8 mouse cellular contexts compared by ENCODE assay signal in genomic region chr15:77882797-77883696, GRCm38 (mm10). TPM values are rescaled to one million over a fixed set of nuclear protein-coding genes. Genes with fewer than 3 reads are reported as not detected.
DNase-seq lines count a peak whose midpoint lies in the region; ATAC-seq and TF ChIP-seq lines count a peak whose summit lies in the region.

No protein-coding gene starts in this region.

- no peaks in the 10 kb centered on the region; the same call in 1 of the 2 replicates for H3K4me1 ChIP-seq in spleen, adult 2 months (ENCODE audit: control insufficient read depth, insufficient read depth, insufficient read length)
- peaks cover 30% of the 10 kb centered on the region for H3K4me1 ChIP-seq in embryonic fibroblast, embryonic 13.5 days (ENCODE audit: control insufficient read depth, insufficient read depth, low read length)
- H3K4me1 ChIP-seq in neural tube, embryonic 11.5 days (ENCODE audit: control insufficient read depth, insufficient read depth, low read length): no peaks in the 10 kb centered on the region

- 0 out of 2 replicates have a peak overlapping the region, but pooled peaks have one; percentile 3 for H3K4me2 ChIP-seq in neural tube, embryonic 11.5 days (ENCODE audit: low read depth)

- H3K27ac ChIP-seq in spleen, adult 2 months (ENCODE audit: insufficient read depth, low read length): peak overlapping the region; percentile 63; the same call in 1 of the 2 replicates
- peak overlapping the region; percentile 100 for H3K27ac ChIP-seq in embryonic fibroblast, embryonic 13.5 days (ENCODE audit: insufficient read depth, low read length)
- H3K27ac ChIP-seq in neural tube, embryonic 11.5 days (ENCODE audit: low read depth, low read length): peak overlapping the region; percentile 8; the same call in 1 of the 2 replicates

- no peaks in the 10 kb centered on the region for H3K27me3 ChIP-seq in spleen, adult 2 months (ENCODE audit: control insufficient read depth, insufficient read depth, low read length)
- no peaks in the 10 kb centered on the region for H3K27me3 ChIP-seq in neural tube, embryonic 11.5 days (ENCODE audit: control insufficient read depth, insufficient read depth, low read length)

- peak overlapping the region; percentile 32; the same call in 1 of the 2 replicates for H3K9ac ChIP-seq in neural tube, embryonic 11.5 days (ENCODE audit: low read length)

- WGBS in spleen, adult 2 months: 78% methylated on average over 16 of the region's 17 CpGs
- WGBS in neural tube, embryonic 11.5 days: 16% methylated on average over 15 of the region's 17 CpGs

- DNase-seq in spleen, adult 2 months (ENCODE audit: low read depth in 1 of 2, low spot score in 2 of 2): no peak
- no peak for DNase-seq in spleen, postnatal 4 days (ENCODE audit: low spot score in 2 of 2)
- DNase-seq in kidney, postnatal 4 days: peak; percentile 85 to 91
- peak; percentile 46 for DNase-seq in neural tube, embryonic 11.5 days (ENCODE audit: low spot score)
- no peak for DNase-seq in natural killer cell, adult 2 months (ENCODE audit: low spot score in 2 of 2)
- no peak for DNase-seq in spleen, postnatal 14 days (ENCODE audit: low spot score in 2 of 2)
- no peak for DNase-seq in cerebellum, adult 11-12 months

- ATAC-seq in neural tube, embryonic 11.5 days (ENCODE audit: insufficient read depth, low FRiP score, low TSS enrichment): no peak

- no peaks in the 10 kb centered on the region for H3K9me3 ChIP-seq in neural tube, embryonic 11.5 days (ENCODE audit: control insufficient read depth, low read length)

- no peaks in the 10 kb centered on the region for H3K36me3 ChIP-seq in spleen, adult 2 months (ENCODE audit: control insufficient read depth, insufficient read depth, low read length)
- no peaks in the 10 kb centered on the region for H3K36me3 ChIP-seq in neural tube, embryonic 11.5 days (ENCODE audit: control insufficient read depth, insufficient read depth, low read length)

- no peak for TF ChIP-seq POLR2A in spleen, adult 2 months (IDR thresholded peaks at IDR 0.05; ENCODE audit: low read depth, low read length)
- TF ChIP-seq POLR2A in embryonic fibroblast, embryonic 13.5 days (IDR thresholded peaks at IDR 0.05; ENCODE audit: low read depth, low read length): peak; percentile 23; the same call in 1 of the 2 replicates

- no peak overlapping the region for H3K4me3 ChIP-seq in spleen, adult 2 months (ENCODE audit: extremely low read depth, insufficient read depth, insufficient read length)
- no peak overlapping the region for H3K4me3 ChIP-seq in embryonic fibroblast, embryonic 13.5 days (ENCODE audit: insufficient read depth, low read length)
- H3K4me3 ChIP-seq in neural tube, embryonic 11.5 days (ENCODE audit: low read depth, low read length): no peak overlapping the region

- no peak for TF ChIP-seq CTCF in spleen, adult 2 months (IDR thresholded peaks at IDR 0.05; ENCODE audit: extremely low read depth, insufficient read depth, insufficient read length, insufficient replicate concordance)
- TF ChIP-seq CTCF in embryonic fibroblast, embryonic 13.5 days (IDR thresholded peaks at IDR 0.05; ENCODE audit: borderline replicate concordance, insufficient read depth, low read length): no peak

RNA-seq across cellular contexts. Expression of gene Myh9, which starts 41.1 kb away (rescaled TPM):
- polyA plus RNA-seq in spleen, adult 2 months (2012; rRNA removed): 138 and 142 TPM in 2 replicates
- polyA plus RNA-seq in embryonic fibroblast, embryonic 13.5 days (2011; ENCODE audit: insufficient read length, low read depth, missing spikeins): 718 and 1,071 TPM in 2 replicates
- 24.5 and 25.3 TPM in 2 replicates for polyA plus RNA-seq in neural tube, embryonic 11.5 days (2014; fragmentation: Nextera tagmentation; extraction: Ambion mirVana)

RNA-seq across cellular contexts. Expression of gene Txn2, which starts 45.8 kb away (rescaled TPM):
- polyA plus RNA-seq in spleen, adult 2 months (2012; rRNA removed): 115 and 139 TPM in 2 replicates
- polyA plus RNA-seq in embryonic fibroblast, embryonic 13.5 days (2011; ENCODE audit: insufficient read length, low read depth, missing spikeins): 229 and 271 TPM in 2 replicates
- 262 and 277 TPM in 2 replicates for polyA plus RNA-seq in neural tube, embryonic 11.5 days (2014; fragmentation: Nextera tagmentation; extraction: Ambion mirVana)

Comparison
In these comparisons a context has a peak if more than half of its experiments do, and no peak if none do; other contexts are left out.
1. DNase-seq: peak in kidney, postnatal 4 days (2 of 2) and neural tube, embryonic 11.5 days (single experiment); none in spleen, adult 2 months (0 of 2), spleen, postnatal 4 days (0 of 2), natural killer cell, adult 2 months (0 of 2), spleen, postnatal 14 days (0 of 2) and cerebellum, adult 11-12 months (single experiment).
2. H3K27ac ChIP-seq: peak in every context shown above with its lines; median percentile 100 in embryonic fibroblast, embryonic 13.5 days; 63 in spleen, adult 2 months; 8 in neural tube, embryonic 11.5 days.